Mouse (Mus musculus): ENCODE measurements around the gene Fibp. TPM values are rescaled to one million over a fixed set of nuclear protein-coding genes. Genes with fewer than 3 reads are reported as not detected.

The Fibp gene
- polyA plus RNA-seq, 1 experiment from 2014 or later: 108 TPM

DNA sequence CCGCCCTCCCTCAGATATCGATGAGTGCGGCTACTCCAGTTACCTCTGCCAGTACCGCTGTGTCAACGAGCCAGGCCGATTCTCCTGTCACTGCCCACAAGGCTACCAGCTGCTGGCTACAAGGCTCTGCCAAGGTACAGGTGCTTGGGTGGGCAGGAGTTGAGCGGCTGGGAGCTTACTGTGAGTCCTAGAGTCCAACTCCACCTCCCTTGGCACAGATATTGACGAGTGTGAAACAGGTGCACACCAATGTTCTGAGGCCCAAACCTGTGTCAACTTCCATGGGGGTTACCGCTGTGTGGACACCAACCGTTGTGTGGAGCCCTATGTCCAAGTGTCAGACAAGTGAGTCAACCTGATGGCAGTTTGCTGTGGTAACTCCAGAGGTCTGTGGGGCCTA is 19.6 kb downstream of the Fibp start:
- no peak overlapping the region for H3K27ac ChIP-seq (ENCODE audit: low read length)
- 88% methylated on average over 10 of the region's 10 CpGs for WGBS
- H3K36me3 ChIP-seq (ENCODE audit: control insufficient read depth, insufficient read depth): peaks cover 23% of the 10 kb centered on the region
- no peak overlapping the region for H3K4me3 ChIP-seq (ENCODE audit: low read length)
- H3K9me3 ChIP-seq (replicated peaks; ENCODE audit: control insufficient read depth, low read length): no peaks in the 10 kb centered on the region
- peaks cover 7% of the 10 kb centered on the region for H3K4me1 ChIP-seq (ENCODE audit: control insufficient read depth, insufficient read depth, low read length)
- no peak for ATAC-seq (replicated peaks; ENCODE audit: extremely low read depth, insufficient read depth, low FRiP score)
- no peak overlapping the region for H3K9ac ChIP-seq (ENCODE audit: low read length)
- H3K27me3 ChIP-seq (ENCODE audit: control insufficient read depth, insufficient read depth, low read length): no peaks in the 10 kb centered on the region
- no peak overlapping the region for H3K4me2 ChIP-seq (ENCODE audit: low read depth, low read length)

DNA sequence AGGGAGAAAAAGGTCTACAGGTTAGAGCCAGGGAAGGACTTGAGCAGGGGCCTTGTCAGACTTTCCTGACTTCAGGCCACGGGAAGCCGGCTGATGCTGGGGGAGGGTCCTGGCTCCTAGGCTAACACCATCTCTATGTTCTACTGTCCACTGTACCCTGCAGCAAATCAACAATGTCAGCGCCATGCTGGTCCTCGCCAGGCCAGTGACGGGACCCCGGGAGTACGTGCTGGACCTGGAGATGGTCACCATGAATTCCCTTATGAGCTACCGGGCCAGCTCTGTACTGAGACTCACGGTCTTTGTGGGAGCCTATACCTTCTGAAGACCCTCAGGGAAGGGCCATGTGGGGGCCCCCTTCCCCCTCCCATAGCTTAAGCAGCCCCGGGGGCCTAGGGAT is 21.0 kb downstream of the Fibp start:
- WGBS: 89% methylated on average over 10 of the region's 10 CpGs
- ATAC-seq (replicated peaks; ENCODE audit: extremely low read depth, insufficient read depth, low FRiP score): no peak
- Histone ChIP-seq H3K9ac (ENCODE audit: low read length) (no peak overlapping the region), H3K4me3 (ENCODE audit: low read length) (no peak overlapping the region), H3K4me1 (ENCODE audit: control insufficient read depth, insufficient read depth, low read length) (0 out of 2 replicates have a peak, but pooled peaks cover 1% of the 10 kb centered on the region), H3K36me3 (ENCODE audit: control insufficient read depth, insufficient read depth) (peaks cover 33% of the 10 kb centered on the region), H3K27ac (ENCODE audit: low read length) (no peak overlapping the region), H3K27me3 (ENCODE audit: control insufficient read depth, insufficient read depth, low read length) (no peaks in the 10 kb centered on the region), H3K4me2 (ENCODE audit: low read depth, low read length) (no peak overlapping the region), H3K9me3 (replicated peaks; ENCODE audit: control insufficient read depth, low read length) (no peaks in the 10 kb centered on the region)

DNA sequence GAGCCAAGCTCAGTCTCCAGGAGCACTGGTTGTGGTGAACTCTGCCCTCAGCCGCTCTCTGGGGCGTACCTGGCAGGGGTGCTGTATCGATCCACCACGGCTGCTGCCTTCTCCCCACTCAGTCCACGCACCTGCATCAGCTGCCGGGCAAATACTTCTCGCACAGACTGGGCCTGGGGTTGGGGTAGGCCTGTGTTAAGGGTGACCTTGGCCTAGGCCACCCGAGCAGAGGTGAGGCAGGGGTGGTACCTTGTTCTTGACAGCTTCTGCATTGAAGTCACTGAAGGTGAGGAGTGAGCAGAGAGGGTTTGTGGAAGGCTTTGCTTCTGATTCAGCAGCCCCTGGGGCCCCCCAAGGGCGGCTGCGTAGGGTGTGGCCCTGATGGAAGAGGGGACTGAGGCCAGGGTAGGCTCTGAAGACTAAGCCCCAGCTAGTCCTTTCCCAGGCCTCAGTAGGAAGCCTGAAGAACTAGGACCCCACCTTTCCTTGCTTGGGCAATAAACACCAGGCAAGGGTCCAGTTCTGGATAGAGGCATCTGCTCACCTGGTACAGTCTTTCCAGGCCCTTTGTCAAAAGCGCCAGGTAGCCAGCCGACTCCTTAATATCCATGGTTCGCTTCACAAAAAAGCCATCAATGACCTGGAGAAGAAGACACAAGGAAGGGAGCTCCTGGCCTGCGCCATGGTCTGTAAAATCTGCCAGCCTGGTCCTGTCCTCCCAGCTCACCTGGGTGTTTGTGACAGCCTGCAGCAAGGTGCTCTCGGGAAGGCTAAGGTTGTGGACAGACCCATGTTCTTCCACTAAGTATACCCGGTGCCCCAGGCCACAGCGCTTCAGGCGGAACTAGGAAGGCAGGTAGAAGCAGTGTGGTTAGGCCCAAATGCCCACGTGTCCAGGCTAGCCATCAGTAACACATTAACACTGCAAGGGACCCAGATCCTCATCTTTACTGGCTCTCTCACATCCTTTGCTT is 23.3 kb downstream of the Fibp start:
- H3K36me3 ChIP-seq (ENCODE audit: control insufficient read depth, insufficient read depth): peaks cover 33% of the 10 kb centered on the region
- no peak overlapping the region for H3K9ac ChIP-seq (ENCODE audit: low read length)
- no peak overlapping the region for H3K4me3 ChIP-seq (ENCODE audit: low read length)
- H3K27me3 ChIP-seq (ENCODE audit: control insufficient read depth, insufficient read depth, low read length): no peaks in the 10 kb centered on the region
- no peak overlapping the region for H3K27ac ChIP-seq (ENCODE audit: low read length)
- 91% methylated on average over 19 of the region's 19 CpGs for WGBS
- no peak overlapping the region for H3K4me2 ChIP-seq (ENCODE audit: low read depth, low read length)
- no peaks in the 10 kb centered on the region for H3K9me3 ChIP-seq (replicated peaks; ENCODE audit: control insufficient read depth, low read length)
- ATAC-seq (replicated peaks; ENCODE audit: extremely low read depth, insufficient read depth, low FRiP score): no peak
- peaks cover 15% of the 10 kb centered on the region for H3K4me1 ChIP-seq (ENCODE audit: control insufficient read depth, insufficient read depth, low read length)

DNA sequence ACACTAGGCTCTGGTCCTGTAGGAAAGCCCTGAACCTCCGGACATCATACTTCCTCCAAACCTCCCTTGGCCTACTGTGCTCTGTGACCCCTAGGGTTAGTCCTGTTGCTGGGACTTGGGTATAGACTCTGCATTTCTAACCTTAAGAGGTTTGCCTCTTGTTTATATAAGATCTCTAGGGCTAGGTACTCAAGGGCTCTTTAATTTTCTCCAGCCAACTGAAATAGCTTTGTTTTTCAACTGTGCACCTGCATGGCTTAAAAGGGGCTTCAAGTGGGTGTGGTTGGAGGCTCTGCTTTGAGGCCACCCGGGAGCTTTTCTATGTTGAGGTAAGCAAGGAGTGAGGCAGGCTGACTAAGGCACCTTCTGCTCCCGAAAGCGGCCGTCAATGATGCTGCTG is 24.1 kb downstream of the Fibp start:
- peaks cover 16% of the 10 kb centered on the region for H3K4me1 ChIP-seq (ENCODE audit: control insufficient read depth, insufficient read depth, low read length)
- H3K27ac ChIP-seq (ENCODE audit: low read length): no peak overlapping the region
- WGBS: 81% methylated on average over 5 of the region's 5 CpGs
- H3K4me3 ChIP-seq (ENCODE audit: low read length): no peak overlapping the region
- ATAC-seq (replicated peaks; ENCODE audit: extremely low read depth, insufficient read depth, low FRiP score): no peak
- H3K9ac ChIP-seq (ENCODE audit: low read length): no peak overlapping the region
- no peaks in the 10 kb centered on the region for H3K9me3 ChIP-seq (replicated peaks; ENCODE audit: control insufficient read depth, low read length)
- H3K36me3 ChIP-seq (ENCODE audit: control insufficient read depth, insufficient read depth): peaks cover 33% of the 10 kb centered on the region
- no peak overlapping the region for H3K4me2 ChIP-seq (ENCODE audit: low read depth, low read length)
- H3K27me3 ChIP-seq (ENCODE audit: control insufficient read depth, insufficient read depth, low read length): no peaks in the 10 kb centered on the region

DNA sequence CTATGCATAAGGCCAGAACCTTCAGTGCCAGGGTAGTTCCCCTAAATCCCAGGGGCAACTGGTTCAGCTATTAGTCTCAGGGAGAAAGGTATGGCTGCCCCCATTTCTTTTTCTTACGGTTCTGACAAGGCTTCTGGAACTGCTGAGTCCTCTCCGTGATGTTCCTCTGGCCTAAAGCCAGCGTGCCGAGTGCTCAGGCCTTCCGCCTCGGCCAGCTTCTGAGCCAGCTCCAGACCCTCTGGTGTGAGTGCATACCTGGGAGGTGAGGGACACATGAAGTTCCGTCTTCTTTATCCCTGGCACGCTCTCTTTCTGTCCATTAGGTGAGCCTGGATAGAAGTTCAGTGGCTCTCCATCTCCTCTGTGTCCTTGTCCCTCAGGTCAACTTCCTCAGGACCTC is 25.0 kb downstream of the Fibp start:
- no peak for ATAC-seq (replicated peaks; ENCODE audit: extremely low read depth, insufficient read depth, low FRiP score)
- WGBS: 87% methylated on average over 8 of the region's 8 CpGs
- peaks cover 20% of the 10 kb centered on the region for H3K4me1 ChIP-seq (ENCODE audit: control insufficient read depth, insufficient read depth, low read length)
- peaks cover 29% of the 10 kb centered on the region for H3K36me3 ChIP-seq (ENCODE audit: control insufficient read depth, insufficient read depth)
- no peak overlapping the region for H3K9ac ChIP-seq (ENCODE audit: low read length)
- H3K4me3 ChIP-seq (ENCODE audit: low read length): no peak overlapping the region
- H3K27ac ChIP-seq (ENCODE audit: low read length): no peak overlapping the region
- H3K27me3 ChIP-seq (ENCODE audit: control insufficient read depth, insufficient read depth, low read length): no peaks in the 10 kb centered on the region
- H3K4me2 ChIP-seq (ENCODE audit: low read depth, low read length): no peak overlapping the region
- no peaks in the 10 kb centered on the region for H3K9me3 ChIP-seq (replicated peaks; ENCODE audit: control insufficient read depth, low read length)

DNA sequence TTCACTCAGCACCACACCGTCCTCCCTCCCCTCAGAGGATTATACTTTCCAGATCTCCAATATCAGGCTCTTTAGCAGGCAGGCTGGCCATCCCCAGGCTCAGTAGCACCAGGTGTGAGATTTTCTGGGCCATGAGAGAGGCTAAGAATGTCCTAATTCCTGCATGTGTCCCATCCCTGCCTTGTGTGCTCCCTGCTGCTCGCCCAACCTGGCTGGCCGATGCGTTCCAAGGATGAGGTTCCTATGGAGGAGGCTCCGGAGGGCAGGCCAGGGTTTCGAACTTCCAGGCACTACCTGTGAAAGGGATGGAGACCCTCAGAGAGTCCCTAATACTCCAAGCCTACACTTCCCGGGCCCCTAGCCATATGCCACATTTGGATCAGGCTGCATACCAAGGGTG is 25.4 kb downstream of the Fibp start:
- Histone ChIP-seq H3K36me3 (ENCODE audit: control insufficient read depth, insufficient read depth) (peaks cover 26% of the 10 kb centered on the region), H3K27ac (ENCODE audit: low read length) (no peak overlapping the region), H3K27me3 (ENCODE audit: control insufficient read depth, insufficient read depth, low read length) (no peaks in the 10 kb centered on the region), H3K4me1 (ENCODE audit: control insufficient read depth, insufficient read depth, low read length) (peaks cover 20% of the 10 kb centered on the region), H3K9me3 (replicated peaks; ENCODE audit: control insufficient read depth, low read length) (no peaks in the 10 kb centered on the region), H3K4me2 (ENCODE audit: low read depth, low read length) (no peak overlapping the region), H3K4me3 (ENCODE audit: low read length) (no peak overlapping the region), H3K9ac (ENCODE audit: low read length) (no peak overlapping the region)
- WGBS: 91% methylated on average over 7 of the region's 7 CpGs
- ATAC-seq (replicated peaks; ENCODE audit: extremely low read depth, insufficient read depth, low FRiP score): no peak

DNA sequence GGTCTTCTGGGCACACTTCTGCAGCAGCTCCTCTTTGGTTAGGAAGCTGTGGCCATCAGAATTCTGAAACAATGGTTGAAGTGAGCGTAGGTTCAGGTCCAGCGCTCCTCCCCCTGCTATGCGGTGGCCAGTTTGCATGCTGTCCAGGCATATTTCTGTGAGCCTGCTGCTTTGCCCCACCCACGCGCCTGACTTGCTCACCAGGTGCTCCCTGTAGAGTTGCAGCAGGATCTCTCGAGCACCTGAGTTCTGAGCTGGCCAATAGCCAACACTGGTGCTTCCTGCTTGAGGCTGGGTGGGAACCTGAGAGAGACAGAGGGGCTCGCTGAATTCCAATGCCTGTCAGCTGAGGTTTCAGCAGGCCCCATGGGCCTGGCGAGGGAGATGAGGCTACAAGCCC is 25.9 kb downstream of the Fibp start:
- peaks cover 20% of the 10 kb centered on the region for H3K4me1 ChIP-seq (ENCODE audit: control insufficient read depth, insufficient read depth, low read length)
- no peak overlapping the region for H3K27ac ChIP-seq (ENCODE audit: low read length)
- ATAC-seq (replicated peaks; ENCODE audit: extremely low read depth, insufficient read depth, low FRiP score): no peak
- H3K36me3 ChIP-seq (ENCODE audit: control insufficient read depth, insufficient read depth): peaks cover 25% of the 10 kb centered on the region
- WGBS: 80% methylated on average over 8 of the region's 8 CpGs
- H3K4me2 ChIP-seq (ENCODE audit: low read depth, low read length): no peak overlapping the region
- no peaks in the 10 kb centered on the region for H3K27me3 ChIP-seq (ENCODE audit: control insufficient read depth, insufficient read depth, low read length)
- no peak overlapping the region for H3K9ac ChIP-seq (ENCODE audit: low read length)
- no peaks in the 10 kb centered on the region for H3K9me3 ChIP-seq (replicated peaks; ENCODE audit: control insufficient read depth, low read length)
- no peak overlapping the region for H3K4me3 ChIP-seq (ENCODE audit: low read length)

DNA sequence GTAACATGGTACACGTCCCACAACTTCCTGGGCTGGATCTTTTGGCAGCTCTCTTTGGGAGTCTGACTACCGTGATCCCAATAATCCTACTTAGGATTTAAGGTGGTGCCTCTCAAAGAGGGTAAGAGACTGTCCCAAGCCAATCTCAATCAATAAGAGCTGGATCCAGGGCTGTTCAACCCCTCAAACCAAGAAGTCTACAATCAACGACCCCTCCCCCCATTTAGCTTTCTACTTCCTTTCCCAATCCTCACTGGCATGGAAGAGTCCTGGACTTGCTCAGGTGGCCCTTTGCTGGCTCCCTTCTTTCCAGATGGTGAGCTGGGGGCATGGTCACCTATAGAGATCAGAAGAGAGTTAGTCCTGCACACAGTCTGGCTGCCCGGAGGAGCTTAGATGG is 26.4 kb downstream of the Fibp start:
- no peaks in the 10 kb centered on the region for H3K9me3 ChIP-seq (replicated peaks; ENCODE audit: control insufficient read depth, low read length)
- no peak overlapping the region for H3K27ac ChIP-seq (ENCODE audit: low read length)
- no peaks in the 10 kb centered on the region for H3K27me3 ChIP-seq (ENCODE audit: control insufficient read depth, insufficient read depth, low read length)
- ATAC-seq (replicated peaks; ENCODE audit: extremely low read depth, insufficient read depth, low FRiP score): no peak
- peaks cover 21% of the 10 kb centered on the region for H3K36me3 ChIP-seq (ENCODE audit: control insufficient read depth, insufficient read depth)
- H3K4me1 ChIP-seq (ENCODE audit: control insufficient read depth, insufficient read depth, low read length): peaks cover 21% of the 10 kb centered on the region
- no peak overlapping the region; the same call in 1 of the 2 replicates for H3K4me3 ChIP-seq (ENCODE audit: low read length)
- no peak overlapping the region for H3K9ac ChIP-seq (ENCODE audit: low read length)
- peak overlapping the region; percentile 17; the same call in 1 of the 2 replicates for H3K4me2 ChIP-seq (ENCODE audit: low read depth, low read length)
- 77% methylated on average over 4 of the region's 4 CpGs for WGBS

DNA sequence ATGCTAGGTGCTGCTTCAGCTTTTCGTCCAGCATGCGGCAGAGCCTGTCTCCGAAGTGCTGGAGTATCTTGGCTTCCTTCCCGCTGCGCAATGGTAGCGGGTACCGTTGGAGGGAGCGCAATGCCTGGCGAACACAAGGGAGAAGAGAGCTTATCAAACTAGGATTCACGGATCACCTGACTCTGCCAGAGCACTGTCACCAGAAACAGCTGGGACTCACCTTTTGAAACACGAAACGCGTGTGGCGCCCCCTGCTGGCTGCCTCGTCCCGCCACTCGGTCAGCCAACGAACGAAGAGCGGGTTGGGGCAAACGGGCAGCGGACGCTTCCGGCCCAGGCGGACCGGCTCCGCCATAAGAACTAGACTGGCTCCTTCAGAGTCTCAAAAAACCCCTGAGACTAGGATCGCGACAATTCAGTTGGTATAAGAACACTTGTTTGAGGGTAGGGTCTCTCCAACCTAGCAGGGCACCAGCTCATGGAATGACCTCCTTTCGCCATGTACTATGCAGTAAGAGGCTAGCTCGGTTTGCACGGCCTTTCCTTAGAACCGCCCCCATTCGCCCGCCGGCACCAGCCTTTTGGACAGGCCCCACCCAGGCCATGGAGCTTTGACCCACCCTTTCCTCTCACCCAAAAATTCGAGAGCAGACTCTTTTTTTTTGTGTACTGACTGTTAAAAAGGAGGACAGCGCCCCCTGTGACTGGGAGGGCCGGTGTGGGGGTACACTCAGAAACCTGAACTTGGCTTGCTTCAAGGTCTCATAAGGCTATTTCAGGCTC is 27.5 kb downstream of the Fibp start, which contains the start of gene Mus81:
TSS of gene Mus81 (minus strand) at position 635 of the 783 bp plus-strand sequence.
- peak; percentile 68 for ATAC-seq (replicated peaks; ENCODE audit: extremely low read depth, insufficient read depth, low FRiP score)

More for the DNA sequence above, 27.5 kb downstream of the Fibp start, which contains the start of gene Mus81:
- Histone ChIP-seq H3K9me3 (replicated peaks; ENCODE audit: control insufficient read depth, low read length) (no peaks in the 10 kb centered on the region), H3K4me1 (ENCODE audit: control insufficient read depth, insufficient read depth, low read length) (peaks cover 32% of the 10 kb centered on the region), H3K36me3 (ENCODE audit: control insufficient read depth, insufficient read depth) (peaks cover 15% of the 10 kb centered on the region), H3K9ac (ENCODE audit: low read length) (peak within 1 kb of the TSS; percentile 83), H3K4me3 (ENCODE audit: low read length) (peak within 1 kb of the TSS; percentile 69), H3K27ac (ENCODE audit: low read length) (peak within 1 kb of the TSS; percentile 100), H3K27me3 (ENCODE audit: control insufficient read depth, insufficient read depth, low read length) (no peaks in the 10 kb centered on the region), H3K4me2 (ENCODE audit: low read depth, low read length) (peak within 1 kb of the TSS; percentile 71)
- under 1% methylated on average over 39 of the region's 39 CpGs for WGBS
